Mouse (Mus musculus) thymus, postnatal 4 days (tissue): Measurements from ENCODE around the gene Map3k7.

Source experiments
- DNase-seq: peaks from one replicate; pipeline ENCODE4 v3.0.0; 2021

The Map3k7 gene

DNA sequence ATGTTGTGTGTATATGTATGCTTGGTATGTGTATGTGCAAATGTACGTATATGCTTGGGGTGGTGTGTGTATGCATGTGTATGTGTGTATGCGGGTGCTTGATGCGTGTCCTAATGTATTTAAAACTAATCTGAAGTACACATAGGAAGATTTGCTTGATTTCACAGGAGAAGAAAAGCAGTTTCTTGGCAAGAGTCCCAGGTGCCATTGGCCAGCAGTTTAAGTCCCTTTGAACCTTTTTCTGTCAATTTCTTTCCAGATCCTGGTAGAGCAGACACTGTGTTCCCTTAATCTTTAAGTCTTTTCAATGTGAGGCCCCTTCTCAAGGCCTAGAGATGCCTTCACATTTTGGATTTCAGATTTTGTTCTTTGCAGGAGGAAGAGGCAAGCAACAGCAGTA, 99.4 kb downstream of the Map3k7 start:
- DNase-seq = no peak
